Mouse (Mus musculus): Measurements from ENCODE around the gene Trpm8. TPM values are rescaled to one million over a fixed set of nuclear protein-coding genes. Genes with fewer than 3 reads are reported as not detected.
A peak's percentile ranks its signal among the peaks of the same experiment; 100 is the strongest.

Gene Trpm8
- polyA plus RNA-seq (2014; fragmentation: Nextera tagmentation; extraction: Ambion mirVana), result not detected in 2 replicates

- WGBS, result under 1% methylated on average over 50 of the region's 50 CpGs
- H3K27ac ChIP-seq (ENCODE audit: low read depth), result peak within 1 kb of the TSS; percentile 79
- peak within 1 kb of the TSS; percentile 49 for H3K4me2 ChIP-seq (ENCODE audit: low read length)
- peaks cover 37% of the 10 kb centered on the region for H3K36me3 ChIP-seq (ENCODE audit: control insufficient read depth, insufficient read depth, low read length)
- peak; percentile 89 for ATAC-seq (replicated peaks; ENCODE audit: low FRiP score, low TSS enrichment, low read depth)
- DNase-seq (ENCODE audit: low spot score), result peak; percentile 100
- H3K4me1 ChIP-seq (replicated peaks; ENCODE audit: control insufficient read depth, insufficient read depth, low read length), result peaks cover 24% of the 10 kb centered on the region
- H3K4me3 ChIP-seq (ENCODE audit: low read depth, low read length), result peak within 1 kb of the TSS; percentile 59
- peak within 1 kb of the TSS; percentile 71 for H3K9ac ChIP-seq (ENCODE audit: low read length)
- no peaks in the 10 kb centered on the region for H3K27me3 ChIP-seq (replicated peaks; ENCODE audit: control insufficient read depth, insufficient read depth, low read length)
- no peaks in the 10 kb centered on the region for H3K9me3 ChIP-seq (ENCODE audit: control insufficient read depth, low read length)
Measured at GRCm38 (mm10) chr1:88277098-88277817, at the start of gene Trpm8, which contains the start of gene Hjurp. TSS of gene Trpm8 (plus strand) at chr1:88277661. TSS of gene Hjurp (minus strand) at chr1:88277633.

GRCm38 (mm10) chr1:88228121-88228520 lies 49.3 kb upstream of the Trpm8 start:
- Histone ChIP-seq H3K36me3 (ENCODE audit: control insufficient read depth, insufficient read depth, low read length) (no peaks in the 10 kb centered on the region), H3K27ac (ENCODE audit: low read depth) (no peak overlapping the region), H3K9me3 (ENCODE audit: control insufficient read depth, low read length) (peaks cover 71% of the 10 kb centered on the region), H3K4me3 (ENCODE audit: low read depth, low read length) (no peak overlapping the region), H3K27me3 (replicated peaks; ENCODE audit: control insufficient read depth, insufficient read depth, low read length) (no peaks in the 10 kb centered on the region), H3K9ac (ENCODE audit: low read length) (no peak overlapping the region), H3K4me2 (ENCODE audit: low read length) (no peak overlapping the region), H3K4me1 (replicated peaks; ENCODE audit: control insufficient read depth, insufficient read depth, low read length) (no peaks in the 10 kb centered on the region)
- DNase-seq (ENCODE audit: low spot score) (no peak), ATAC-seq (replicated peaks; ENCODE audit: low FRiP score, low TSS enrichment, low read depth) (no peak)
- WGBS, result 72% methylated on average over 7 of the region's 7 CpGs

GRCm38 (mm10) chr1:88229566-88229965 lies 47.9 kb upstream of the Trpm8 start:
- no peak overlapping the region for H3K27ac ChIP-seq (ENCODE audit: low read depth)
- no peaks in the 10 kb centered on the region for H3K27me3 ChIP-seq (replicated peaks; ENCODE audit: control insufficient read depth, insufficient read depth, low read length)
- no peaks in the 10 kb centered on the region for H3K4me1 ChIP-seq (replicated peaks; ENCODE audit: control insufficient read depth, insufficient read depth, low read length)
- no peaks in the 10 kb centered on the region for H3K36me3 ChIP-seq (ENCODE audit: control insufficient read depth, insufficient read depth, low read length)
- H3K4me2 ChIP-seq (ENCODE audit: low read length), result no peak overlapping the region
- DNase-seq (ENCODE audit: low spot score) (no peak), ATAC-seq (replicated peaks; ENCODE audit: low FRiP score, low TSS enrichment, low read depth) (no peak)
- no peak overlapping the region for H3K9ac ChIP-seq (ENCODE audit: low read length)
- WGBS, result 83% methylated on average over 3 of the region's 3 CpGs
- H3K9me3 ChIP-seq (ENCODE audit: control insufficient read depth, low read length), result peaks cover 84% of the 10 kb centered on the region
- H3K4me3 ChIP-seq (ENCODE audit: low read depth, low read length), result no peak overlapping the region

GRCm38 (mm10) chr1:88229986-88230385 lies 47.5 kb upstream of the Trpm8 start:
- H3K36me3 ChIP-seq (ENCODE audit: control insufficient read depth, insufficient read depth, low read length), result no peaks in the 10 kb centered on the region
- WGBS, result 83% methylated on average over 5 of the region's 5 CpGs
- no peak for ATAC-seq (replicated peaks; ENCODE audit: low FRiP score, low TSS enrichment, low read depth)
- no peak overlapping the region for H3K4me3 ChIP-seq (ENCODE audit: low read depth, low read length)
- H3K27ac ChIP-seq (ENCODE audit: low read depth), result no peak overlapping the region
- DNase-seq (ENCODE audit: low spot score), result no peak
- no peak overlapping the region for H3K9ac ChIP-seq (ENCODE audit: low read length)
- H3K4me1 ChIP-seq (replicated peaks; ENCODE audit: control insufficient read depth, insufficient read depth, low read length), result no peaks in the 10 kb centered on the region
- no peak overlapping the region for H3K4me2 ChIP-seq (ENCODE audit: low read length)
- H3K9me3 ChIP-seq (ENCODE audit: control insufficient read depth, low read length), result peaks cover 89% of the 10 kb centered on the region
- no peaks in the 10 kb centered on the region for H3K27me3 ChIP-seq (replicated peaks; ENCODE audit: control insufficient read depth, insufficient read depth, low read length)

GRCm38 (mm10) chr1:88230421-88230820 lies 47.0 kb upstream of the Trpm8 start:
- no peak for ATAC-seq (replicated peaks; ENCODE audit: low FRiP score, low TSS enrichment, low read depth)
- Histone ChIP-seq H3K4me1 (replicated peaks; ENCODE audit: control insufficient read depth, insufficient read depth, low read length) (no peaks in the 10 kb centered on the region), H3K9ac (ENCODE audit: low read length) (no peak overlapping the region), H3K4me2 (ENCODE audit: low read length) (no peak overlapping the region), H3K9me3 (ENCODE audit: control insufficient read depth, low read length) (peaks cover 91% of the 10 kb centered on the region), H3K36me3 (ENCODE audit: control insufficient read depth, insufficient read depth, low read length) (no peaks in the 10 kb centered on the region), H3K27me3 (replicated peaks; ENCODE audit: control insufficient read depth, insufficient read depth, low read length) (no peaks in the 10 kb centered on the region), H3K4me3 (ENCODE audit: low read depth, low read length) (no peak overlapping the region), H3K27ac (ENCODE audit: low read depth) (no peak overlapping the region)
- 72% methylated on average over 7 of the region's 7 CpGs for WGBS
- no peak for DNase-seq (ENCODE audit: low spot score)

GRCm38 (mm10) chr1:88230981-88231802 lies 46.3 kb upstream of the Trpm8 start:
- Histone ChIP-seq H3K27ac (ENCODE audit: low read depth) (no peak overlapping the region), H3K4me3 (ENCODE audit: low read depth, low read length) (no peak overlapping the region), H3K9ac (ENCODE audit: low read length) (no peak overlapping the region), H3K9me3 (ENCODE audit: control insufficient read depth, low read length) (peaks cover 92% of the 10 kb centered on the region), H3K27me3 (replicated peaks; ENCODE audit: control insufficient read depth, insufficient read depth, low read length) (no peaks in the 10 kb centered on the region), H3K4me2 (ENCODE audit: low read length) (no peak overlapping the region), H3K36me3 (ENCODE audit: control insufficient read depth, insufficient read depth, low read length) (no peaks in the 10 kb centered on the region), H3K4me1 (replicated peaks; ENCODE audit: control insufficient read depth, insufficient read depth, low read length) (no peaks in the 10 kb centered on the region)
- 75% methylated on average over 6 of the region's 6 CpGs for WGBS
- ATAC-seq (replicated peaks; ENCODE audit: low FRiP score, low TSS enrichment, low read depth) (no peak), DNase-seq (ENCODE audit: low spot score) (no peak)

- Histone ChIP-seq H3K4me2 (ENCODE audit: low read length) (no peak overlapping the region), H3K9me3 (ENCODE audit: control insufficient read depth, low read length) (peaks cover 89% of the 10 kb centered on the region)
- 71% methylated on average over 7 of the region's 7 CpGs for WGBS
Measured at GRCm38 (mm10) chr1:88231803-88232499, 45.5 kb upstream of the Trpm8 start.

GRCm38 (mm10) chr1:88232664-88233380 lies 44.6 kb upstream of the Trpm8 start:
- H3K9me3 ChIP-seq (ENCODE audit: control insufficient read depth, low read length), result peaks cover 89% of the 10 kb centered on the region
- no peak overlapping the region for H3K27ac ChIP-seq (ENCODE audit: low read depth)
- no peak overlapping the region for H3K9ac ChIP-seq (ENCODE audit: low read length)
- 57% methylated on average over 3 of the region's 3 CpGs for WGBS
- H3K4me2 ChIP-seq (ENCODE audit: low read length), result no peak overlapping the region
- no peak for DNase-seq (ENCODE audit: low spot score)
- H3K27me3 ChIP-seq (replicated peaks; ENCODE audit: control insufficient read depth, insufficient read depth, low read length), result no peaks in the 10 kb centered on the region
- H3K4me3 ChIP-seq (ENCODE audit: low read depth, low read length), result no peak overlapping the region
- H3K4me1 ChIP-seq (replicated peaks; ENCODE audit: control insufficient read depth, insufficient read depth, low read length), result no peaks in the 10 kb centered on the region
- no peak for ATAC-seq (replicated peaks; ENCODE audit: low FRiP score, low TSS enrichment, low read depth)
- H3K36me3 ChIP-seq (ENCODE audit: control insufficient read depth, insufficient read depth, low read length), result no peaks in the 10 kb centered on the region

More at GRCm38 (mm10) chr1:88231803-88232499, 45.5 kb upstream of the Trpm8 start:
- ATAC-seq (replicated peaks; ENCODE audit: low FRiP score, low TSS enrichment, low read depth) (no peak), DNase-seq (ENCODE audit: low spot score) (no peak)
- no peak overlapping the region for H3K9ac ChIP-seq (ENCODE audit: low read length)
- H3K4me3 ChIP-seq (ENCODE audit: low read depth, low read length), result no peak overlapping the region
- H3K27ac ChIP-seq (ENCODE audit: low read depth), result no peak overlapping the region
- H3K36me3 ChIP-seq (ENCODE audit: control insufficient read depth, insufficient read depth, low read length), result no peaks in the 10 kb centered on the region
- H3K4me1 ChIP-seq (replicated peaks; ENCODE audit: control insufficient read depth, insufficient read depth, low read length), result no peaks in the 10 kb centered on the region
- H3K27me3 ChIP-seq (replicated peaks; ENCODE audit: control insufficient read depth, insufficient read depth, low read length), result no peaks in the 10 kb centered on the region
